Mouse (Mus musculus): ENCODE results near the gene Gns. TPM values are rescaled to one million over a fixed set of nuclear protein-coding genes. Genes with fewer than 3 reads are reported as not detected.

Gns gene
- polyA plus RNA-seq, 1 experiment, result 42.6 TPM

DNA sequence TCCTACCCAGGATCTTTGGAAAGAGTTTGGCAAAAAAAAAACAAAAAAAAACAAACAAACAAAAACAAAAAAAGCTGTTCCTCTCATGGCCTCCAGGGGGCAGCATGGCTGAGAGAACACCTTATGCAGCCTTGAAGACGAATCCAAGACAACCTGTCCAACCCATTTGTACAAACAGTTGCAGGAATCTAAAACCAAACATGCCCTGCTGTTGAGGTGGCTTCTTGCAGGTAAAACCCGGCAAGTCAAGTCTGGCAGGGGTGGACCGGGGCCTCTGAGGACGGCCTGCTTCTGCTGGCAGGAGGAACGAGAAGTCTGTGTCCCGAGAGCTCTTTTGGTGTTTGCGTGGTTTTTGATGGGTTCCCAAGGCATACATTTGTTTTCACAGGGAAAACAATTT lies 44.8 kb downstream of the Gns start:
- DNase-seq (ENCODE audit: low read depth), result peak; percentile 83
- peak; percentile 68; the same call in 1 of the 2 replicates for TF ChIP-seq CTCF (IDR thresholded peaks at IDR 0.05; ENCODE audit: borderline replicate concordance, extremely low read depth, insufficient read depth, insufficient read length)
- no peak for TF ChIP-seq POLR2A (IDR thresholded peaks at IDR 0.05; ENCODE audit: borderline replicate concordance, extremely low read depth, insufficient read depth, insufficient read length, poor library complexity, severe bottlenecking)

DNA sequence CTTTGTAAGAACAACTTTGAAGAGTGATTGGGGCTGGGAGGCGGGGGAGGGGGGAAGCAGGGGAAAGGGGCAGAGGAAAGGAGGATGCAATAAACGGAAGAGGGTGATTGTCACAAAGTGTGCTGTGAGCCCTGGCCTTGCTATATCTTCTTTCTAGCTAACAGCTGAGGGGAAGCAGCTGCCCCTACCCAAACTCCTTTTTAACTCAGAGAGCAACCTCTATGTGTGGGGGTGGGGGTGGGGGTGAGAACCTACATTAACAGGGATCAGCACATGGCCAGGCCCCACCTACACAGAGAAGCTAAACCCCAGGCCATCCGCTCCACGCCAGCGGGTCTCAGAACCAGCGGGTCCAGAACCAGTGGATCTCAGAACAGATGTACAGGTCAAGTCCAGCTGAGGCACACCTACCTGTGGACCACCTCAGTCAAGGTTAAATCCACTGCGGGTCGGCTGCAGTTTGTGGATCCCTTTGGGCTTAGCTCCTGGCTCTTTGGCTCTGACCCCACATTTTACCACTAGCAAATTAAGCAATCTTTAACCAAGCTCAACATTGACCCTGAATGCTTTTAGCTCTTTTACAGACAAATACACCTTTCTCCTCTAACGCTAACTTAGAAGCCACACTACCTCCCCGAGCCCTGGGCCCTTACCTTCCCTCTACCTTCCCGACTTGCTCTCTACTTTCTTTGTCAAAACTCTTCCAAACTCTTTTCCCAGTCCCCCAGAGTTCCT lies 47.0 kb downstream of the Gns start:
- TF ChIP-seq CTCF (IDR thresholded peaks at IDR 0.05; ENCODE audit: borderline replicate concordance, extremely low read depth, insufficient read depth, insufficient read length), result no peak
- DNase-seq (ENCODE audit: low read depth), result no peak

- DNase-seq (ENCODE audit: low read depth), result no peak
- no peak for TF ChIP-seq CTCF (IDR thresholded peaks at IDR 0.05; ENCODE audit: borderline replicate concordance, extremely low read depth, insufficient read depth, insufficient read length)
These were observed 47.9 kb downstream of the Gns start for GRCm38 (mm10) chr10:121412824-121413223.

DNA sequence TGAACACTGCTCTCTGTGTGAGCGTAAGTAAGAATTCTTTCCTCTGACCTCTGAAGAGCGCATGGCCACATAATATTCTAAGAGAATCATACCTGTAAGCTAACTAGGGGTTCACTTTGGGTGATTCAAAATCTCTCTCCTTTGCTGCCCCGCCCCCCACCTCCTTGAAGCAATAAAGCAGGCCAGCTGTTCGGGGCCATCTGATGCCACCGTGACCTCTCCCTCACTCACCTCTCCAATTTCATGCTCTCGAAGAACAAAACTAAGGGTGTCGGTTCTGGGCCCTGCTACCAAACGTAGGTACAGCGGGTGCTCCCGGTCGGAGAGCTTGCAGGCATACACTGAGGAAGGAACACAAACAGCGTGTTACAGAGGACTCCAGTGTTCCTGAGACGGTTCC lies 49.2 kb downstream of the Gns start:
- TF ChIP-seq POLR2A (IDR thresholded peaks at IDR 0.05; ENCODE audit: borderline replicate concordance, extremely low read depth, insufficient read depth, insufficient read length, poor library complexity, severe bottlenecking) (no peak), CTCF (IDR thresholded peaks at IDR 0.05; ENCODE audit: borderline replicate concordance, extremely low read depth, insufficient read depth, insufficient read length) (no peak)
- DNase-seq (ENCODE audit: low read depth), result no peak

DNA sequence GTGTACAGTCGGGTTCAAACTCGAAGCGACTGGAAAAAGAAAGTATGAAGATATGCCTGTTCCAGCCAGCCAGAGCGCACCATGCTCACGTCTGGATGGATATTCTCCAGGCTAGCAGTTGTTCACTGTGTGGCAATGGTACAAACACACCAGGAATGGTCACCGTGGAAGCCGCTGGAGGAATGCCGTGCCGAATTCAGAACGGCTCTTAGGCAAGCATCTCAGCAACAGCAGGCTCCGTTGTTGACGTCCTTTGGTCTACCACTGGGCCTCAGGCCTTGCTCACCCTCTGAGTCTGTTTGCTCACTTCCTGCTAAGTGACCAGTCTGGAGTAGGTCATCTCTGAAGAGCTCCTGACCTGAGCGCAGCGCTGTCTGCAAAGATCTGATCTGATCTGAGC lies 53.9 kb downstream of the Gns start:
- no peak for TF ChIP-seq CTCF (IDR thresholded peaks at IDR 0.05; ENCODE audit: borderline replicate concordance, extremely low read depth, insufficient read depth, insufficient read length)

DNA sequence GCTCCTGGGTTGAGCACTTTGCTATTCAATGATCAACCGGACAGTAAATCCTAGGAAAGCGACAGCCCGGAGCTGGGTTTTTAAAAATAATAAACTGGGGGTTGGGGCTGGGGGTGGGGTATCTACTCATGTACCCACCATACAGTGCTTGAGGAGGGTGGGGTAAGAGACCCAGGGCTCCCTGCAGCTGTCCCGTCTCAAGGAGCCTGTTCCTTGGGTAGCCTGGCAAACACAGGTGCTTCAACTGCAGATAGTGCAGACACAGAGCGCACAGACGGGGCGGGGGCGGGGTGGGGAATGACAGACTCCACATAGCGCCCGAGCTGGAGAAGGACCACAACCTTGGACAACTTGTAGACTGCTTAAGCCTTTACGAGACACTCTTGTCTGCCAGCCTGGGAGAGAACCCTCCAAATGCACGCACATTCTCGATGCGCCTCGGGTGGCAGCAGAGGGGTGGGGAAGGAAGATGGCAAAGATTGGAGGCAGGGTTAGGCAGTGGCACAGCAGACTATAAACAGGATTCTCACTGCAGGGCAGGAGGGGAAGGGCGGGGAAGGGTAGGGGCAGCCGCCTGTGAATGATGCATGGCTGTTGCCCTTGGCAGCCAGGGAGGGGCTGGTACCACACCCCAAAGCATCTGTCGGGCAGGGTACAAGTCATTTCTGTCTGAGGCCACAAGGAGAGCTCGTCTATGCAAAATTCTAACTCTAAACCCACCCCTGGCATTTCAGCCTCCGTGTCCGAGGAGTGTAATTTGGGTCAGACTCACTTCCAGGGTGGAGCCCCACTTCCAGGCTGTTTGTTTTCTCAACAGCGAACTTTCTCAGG lies 55.0 kb downstream of the Gns start:
- TF ChIP-seq CTCF (IDR thresholded peaks at IDR 0.05; ENCODE audit: borderline replicate concordance, extremely low read depth, insufficient read depth, insufficient read length) (no peak), POLR2A (IDR thresholded peaks at IDR 0.05; ENCODE audit: borderline replicate concordance, extremely low read depth, insufficient read depth, insufficient read length, poor library complexity, severe bottlenecking) (no peak)
- DNase-seq (ENCODE audit: low read depth), result peak; percentile 20

More for the DNA sequence above, 53.9 kb downstream of the Gns start:
- no peak for DNase-seq (ENCODE audit: low read depth)

DNA sequence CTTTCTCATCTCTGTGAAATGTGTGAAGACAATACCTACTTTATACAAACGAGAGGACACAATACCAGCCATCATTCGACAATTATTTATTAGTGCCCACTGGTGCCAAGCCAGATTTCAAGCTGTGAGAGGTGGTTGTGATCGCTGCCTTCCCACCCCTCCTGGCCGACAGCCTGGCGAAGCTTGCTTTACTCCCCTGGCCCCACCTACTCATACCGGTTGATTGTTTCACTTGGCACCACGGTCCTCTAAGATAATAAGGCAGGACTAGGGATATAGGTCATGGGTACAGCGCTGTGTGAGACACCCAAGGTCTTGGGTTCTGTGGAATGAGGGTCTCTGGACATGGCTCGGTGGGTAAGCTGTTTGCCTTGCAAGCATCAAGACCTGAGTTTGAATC lies 56.1 kb downstream of the Gns start:
- TF ChIP-seq POLR2A (IDR thresholded peaks at IDR 0.05; ENCODE audit: borderline replicate concordance, extremely low read depth, insufficient read depth, insufficient read length, poor library complexity, severe bottlenecking), result no peak
- TF ChIP-seq CTCF (IDR thresholded peaks at IDR 0.05; ENCODE audit: borderline replicate concordance, extremely low read depth, insufficient read depth, insufficient read length), result no peak
- DNase-seq (ENCODE audit: low read depth), result no peak

GRCm38 (mm10) chr10:121421657-121422290 lies 56.9 kb downstream of the Gns start:
- TF ChIP-seq CTCF (IDR thresholded peaks at IDR 0.05; ENCODE audit: borderline replicate concordance, extremely low read depth, insufficient read depth, insufficient read length), result no peak
- no peak for TF ChIP-seq POLR2A (IDR thresholded peaks at IDR 0.05; ENCODE audit: borderline replicate concordance, extremely low read depth, insufficient read depth, insufficient read length, poor library complexity, severe bottlenecking)
- DNase-seq (ENCODE audit: low read depth), result no peak

DNA sequence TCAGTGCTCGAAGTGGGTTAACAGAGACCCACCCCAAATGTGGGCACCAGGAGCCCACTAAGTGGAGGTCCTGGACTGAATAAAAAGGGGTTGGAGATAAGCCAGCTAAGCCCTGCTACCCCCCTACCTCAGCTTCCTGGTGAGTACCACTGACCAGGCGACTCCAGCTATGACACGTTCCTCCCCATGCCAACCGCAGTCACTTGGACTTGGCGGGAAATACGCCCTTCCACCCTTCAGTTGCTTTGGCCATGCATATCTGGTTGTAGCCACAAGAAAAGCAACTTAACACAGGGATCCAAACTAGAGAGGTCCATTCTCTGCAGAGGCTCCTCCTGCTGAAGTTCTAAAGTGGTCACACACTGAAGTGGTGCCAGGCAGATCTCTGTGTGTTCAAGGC lies 57.4 kb downstream of the Gns start:
- no peak for TF ChIP-seq CTCF (IDR thresholded peaks at IDR 0.05; ENCODE audit: borderline replicate concordance, extremely low read depth, insufficient read depth, insufficient read length)
- TF ChIP-seq POLR2A (IDR thresholded peaks at IDR 0.05; ENCODE audit: borderline replicate concordance, extremely low read depth, insufficient read depth, insufficient read length, poor library complexity, severe bottlenecking), result no peak
- DNase-seq (ENCODE audit: low read depth), result no peak

DNA sequence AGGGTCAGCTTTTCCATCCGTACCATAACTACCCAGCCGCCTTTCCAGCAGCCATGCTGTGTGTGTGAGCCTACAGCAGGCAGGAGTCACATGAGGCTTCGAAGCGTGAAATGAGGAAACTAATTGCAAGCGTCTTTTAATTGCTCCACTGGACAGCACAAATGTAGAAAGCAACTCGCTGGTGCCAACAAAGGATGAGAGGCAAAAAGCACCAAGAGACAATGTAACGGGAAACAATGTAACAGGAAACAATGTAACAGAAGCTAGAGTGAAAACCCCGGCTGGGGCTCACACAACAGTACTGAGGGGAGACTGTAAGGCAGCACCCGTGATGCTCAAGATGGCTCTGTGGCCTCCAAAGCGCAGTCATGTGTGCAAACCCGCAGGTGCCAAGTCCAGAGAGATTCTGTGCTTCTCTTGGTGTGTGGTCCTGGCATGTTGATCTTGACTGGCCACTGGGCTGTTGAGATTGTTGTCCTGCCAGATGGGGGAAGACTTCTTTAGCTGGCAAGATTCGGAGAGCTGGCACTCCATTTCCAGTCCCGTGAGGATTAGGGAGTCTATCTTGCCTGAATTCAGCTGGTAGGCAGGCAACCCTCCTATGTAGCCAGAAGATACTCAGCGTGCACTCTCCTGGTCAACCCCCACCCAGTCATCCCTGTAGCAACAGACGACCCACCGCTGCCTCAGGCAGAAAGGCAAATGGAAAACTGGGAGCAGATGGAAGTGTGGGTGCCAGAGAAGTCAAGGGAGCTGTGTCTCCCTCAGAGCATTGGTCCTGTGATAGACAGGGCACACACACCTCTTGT lies 58.9 kb downstream of the Gns start:
- peak; percentile 81 for DNase-seq (ENCODE audit: low read depth)
- no peak for TF ChIP-seq CTCF (IDR thresholded peaks at IDR 0.05; ENCODE audit: borderline replicate concordance, extremely low read depth, insufficient read depth, insufficient read length)
- no peak for TF ChIP-seq POLR2A (IDR thresholded peaks at IDR 0.05; ENCODE audit: borderline replicate concordance, extremely low read depth, insufficient read depth, insufficient read length, poor library complexity, severe bottlenecking)

DNA sequence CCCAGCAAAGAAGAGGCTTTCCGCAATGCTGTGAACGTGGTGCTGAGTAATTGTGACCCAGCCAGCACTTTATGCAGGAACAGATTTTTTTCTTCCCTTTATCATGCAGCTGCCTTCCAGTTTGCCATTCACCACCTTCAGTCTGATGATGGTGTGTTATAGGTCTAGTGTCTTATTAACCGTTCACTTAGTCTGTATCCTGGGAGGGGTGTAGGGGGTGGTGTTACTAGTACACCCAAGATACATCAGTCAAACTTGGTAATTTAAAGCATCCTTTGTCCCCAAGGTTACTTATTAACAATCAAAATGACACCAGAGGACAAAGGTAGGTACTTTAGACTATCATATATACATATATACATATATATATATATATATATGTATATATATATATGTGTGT lies 59.6 kb downstream of the Gns start:
- TF ChIP-seq CTCF (IDR thresholded peaks at IDR 0.05; ENCODE audit: borderline replicate concordance, extremely low read depth, insufficient read depth, insufficient read length), result no peak
- TF ChIP-seq POLR2A (IDR thresholded peaks at IDR 0.05; ENCODE audit: borderline replicate concordance, extremely low read depth, insufficient read depth, insufficient read length, poor library complexity, severe bottlenecking), result no peak
- peak; percentile 9 for DNase-seq (ENCODE audit: low read depth)

All from brain, embryonic 14.5 days (tissue).